Mouse (Mus musculus): ENCODE data around the gene Plcg2. TPM values are rescaled to one million over a fixed set of nuclear protein-coding genes. Genes with fewer than 3 reads are reported as not detected.

Plcg2 gene
- polyA plus RNA-seq, 1 experiment = 2.7 TPM

GRCm38 (mm10) chr8:117639631-117640030, 141.5 kb downstream of the Plcg2 start:
- Histone ChIP-seq H3K4me3 (ENCODE audit: insufficient read depth, low read length) (no peak overlapping the region), H3K27ac (ENCODE audit: insufficient read depth, low read length) (no peak overlapping the region), H3K4me1 (ENCODE audit: control insufficient read depth, insufficient read depth, low read length) (no peaks in the 10 kb centered on the region)
- TF ChIP-seq CTCF (IDR thresholded peaks at IDR 0.05; ENCODE audit: extremely low read depth, insufficient read depth, low read length) (no peak), POLR2A (IDR thresholded peaks at IDR 0.05; ENCODE audit: extremely low read depth, insufficient read depth, low read length) (no peak)

GRCm38 (mm10) chr8:117645486-117645885, 147.4 kb downstream of the Plcg2 start:
- TF ChIP-seq CTCF (IDR thresholded peaks at IDR 0.05; ENCODE audit: extremely low read depth, insufficient read depth, low read length) = no peak
- TF ChIP-seq POLR2A (IDR thresholded peaks at IDR 0.05; ENCODE audit: extremely low read depth, insufficient read depth, low read length) = no peak
- H3K4me3 ChIP-seq (ENCODE audit: insufficient read depth, low read length) = no peak overlapping the region
- no peak overlapping the region for H3K27ac ChIP-seq (ENCODE audit: insufficient read depth, low read length)
- H3K4me1 ChIP-seq (ENCODE audit: control insufficient read depth, insufficient read depth, low read length) = no peaks in the 10 kb centered on the region

DNA sequence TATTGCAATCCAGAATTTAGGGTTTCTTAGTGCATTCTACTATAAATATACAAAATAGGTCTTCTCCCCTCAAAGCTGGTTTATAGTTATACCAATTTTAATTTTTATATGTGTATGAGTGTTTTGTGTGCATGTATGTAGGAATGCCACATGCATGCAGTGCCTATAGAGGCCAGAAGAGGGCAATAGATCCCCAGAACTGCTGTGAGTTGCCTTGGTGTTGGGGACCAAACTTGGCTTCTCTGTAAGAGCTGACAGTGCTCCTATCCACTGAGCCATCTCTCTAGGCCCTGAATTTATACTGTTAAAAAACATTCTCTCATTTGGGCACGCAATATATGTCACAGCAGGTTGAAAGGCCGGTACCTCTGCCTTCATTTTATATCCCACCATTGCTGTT, 147.9 kb downstream of the Plcg2 start:
- TF ChIP-seq POLR2A (IDR thresholded peaks at IDR 0.05; ENCODE audit: extremely low read depth, insufficient read depth, low read length) = no peak
- TF ChIP-seq CTCF (IDR thresholded peaks at IDR 0.05; ENCODE audit: extremely low read depth, insufficient read depth, low read length) = peak; percentile 78
- Histone ChIP-seq H3K4me3 (ENCODE audit: insufficient read depth, low read length) (no peak overlapping the region), H3K27ac (ENCODE audit: insufficient read depth, low read length) (no peak overlapping the region), H3K4me1 (ENCODE audit: control insufficient read depth, insufficient read depth, low read length) (no peaks in the 10 kb centered on the region)

DNA sequence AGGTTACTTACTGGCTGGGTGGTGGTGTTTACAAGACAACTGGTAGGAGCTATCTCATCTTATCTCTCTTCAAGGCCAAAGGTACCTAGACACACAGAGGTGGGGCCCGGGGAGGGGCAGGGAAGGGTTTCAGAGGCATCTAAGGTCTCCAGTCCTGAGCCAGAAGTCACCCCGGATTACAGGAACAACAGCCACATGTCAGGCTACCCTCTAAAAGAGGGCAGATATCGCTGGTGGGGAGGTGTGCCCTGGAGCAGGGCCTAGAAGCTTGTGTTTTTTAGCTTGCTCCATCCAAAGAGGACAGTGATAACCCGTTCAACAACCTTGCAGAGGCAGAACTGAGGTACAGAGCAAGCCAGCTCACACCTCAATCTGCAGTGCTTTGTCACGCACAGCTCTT, 148.3 kb downstream of the Plcg2 start:
- Histone ChIP-seq H3K27ac (ENCODE audit: insufficient read depth, low read length) (no peak overlapping the region), H3K4me3 (ENCODE audit: insufficient read depth, low read length) (no peak overlapping the region), H3K4me1 (ENCODE audit: control insufficient read depth, insufficient read depth, low read length) (no peaks in the 10 kb centered on the region)
- TF ChIP-seq CTCF (IDR thresholded peaks at IDR 0.05; ENCODE audit: extremely low read depth, insufficient read depth, low read length) (no peak), POLR2A (IDR thresholded peaks at IDR 0.05; ENCODE audit: extremely low read depth, insufficient read depth, low read length) (no peak)

GRCm38 (mm10) chr8:117652318-117652717, 154.2 kb downstream of the Plcg2 start:
- no peak overlapping the region for H3K4me3 ChIP-seq (ENCODE audit: insufficient read depth, low read length)
- H3K4me1 ChIP-seq (ENCODE audit: control insufficient read depth, insufficient read depth, low read length) = no peaks in the 10 kb centered on the region
- no peak overlapping the region for H3K27ac ChIP-seq (ENCODE audit: insufficient read depth, low read length)
- TF ChIP-seq CTCF (IDR thresholded peaks at IDR 0.05; ENCODE audit: extremely low read depth, insufficient read depth, low read length) (no peak), POLR2A (IDR thresholded peaks at IDR 0.05; ENCODE audit: extremely low read depth, insufficient read depth, low read length) (no peak)

GRCm38 (mm10) chr8:117658990-117659389, 160.9 kb downstream of the Plcg2 start:
- TF ChIP-seq POLR2A (IDR thresholded peaks at IDR 0.05; ENCODE audit: extremely low read depth, insufficient read depth, low read length) = no peak
- TF ChIP-seq CTCF (IDR thresholded peaks at IDR 0.05; ENCODE audit: extremely low read depth, insufficient read depth, low read length) = no peak
- no peak overlapping the region for H3K27ac ChIP-seq (ENCODE audit: insufficient read depth, low read length)
- H3K4me1 ChIP-seq (ENCODE audit: control insufficient read depth, insufficient read depth, low read length) = no peaks in the 10 kb centered on the region
- no peak overlapping the region for H3K4me3 ChIP-seq (ENCODE audit: insufficient read depth, low read length)

GRCm38 (mm10) chr8:117660358-117661031, 162.4 kb downstream of the Plcg2 start:
- Histone ChIP-seq H3K4me3 (ENCODE audit: insufficient read depth, low read length) (no peak overlapping the region), H3K27ac (ENCODE audit: insufficient read depth, low read length) (no peak overlapping the region), H3K4me1 (ENCODE audit: control insufficient read depth, insufficient read depth, low read length) (no peaks in the 10 kb centered on the region)
- TF ChIP-seq POLR2A (IDR thresholded peaks at IDR 0.05; ENCODE audit: extremely low read depth, insufficient read depth, low read length) = no peak
- TF ChIP-seq CTCF (IDR thresholded peaks at IDR 0.05; ENCODE audit: extremely low read depth, insufficient read depth, low read length) = no peak

- no peak overlapping the region for H3K27ac ChIP-seq (ENCODE audit: insufficient read depth, low read length)
- H3K4me3 ChIP-seq (ENCODE audit: insufficient read depth, low read length) = no peak overlapping the region
- TF ChIP-seq CTCF (IDR thresholded peaks at IDR 0.05; ENCODE audit: extremely low read depth, insufficient read depth, low read length) (no peak), POLR2A (IDR thresholded peaks at IDR 0.05; ENCODE audit: extremely low read depth, insufficient read depth, low read length) (no peak)
- no peaks in the 10 kb centered on the region for H3K4me1 ChIP-seq (ENCODE audit: control insufficient read depth, insufficient read depth, low read length)
Measured at GRCm38 (mm10) chr8:117667349-117668124, 169.4 kb downstream of the Plcg2 start.

- TF ChIP-seq POLR2A (IDR thresholded peaks at IDR 0.05; ENCODE audit: extremely low read depth, insufficient read depth, low read length) = no peak
- no peak for TF ChIP-seq CTCF (IDR thresholded peaks at IDR 0.05; ENCODE audit: extremely low read depth, insufficient read depth, low read length)
- Histone ChIP-seq H3K4me3 (ENCODE audit: insufficient read depth, low read length) (no peak overlapping the region), H3K27ac (ENCODE audit: insufficient read depth, low read length) (no peak overlapping the region), H3K4me1 (ENCODE audit: control insufficient read depth, insufficient read depth, low read length) (no peaks in the 10 kb centered on the region)
Measured at GRCm38 (mm10) chr8:117670461-117670860, 172.4 kb downstream of the Plcg2 start.

DNA sequence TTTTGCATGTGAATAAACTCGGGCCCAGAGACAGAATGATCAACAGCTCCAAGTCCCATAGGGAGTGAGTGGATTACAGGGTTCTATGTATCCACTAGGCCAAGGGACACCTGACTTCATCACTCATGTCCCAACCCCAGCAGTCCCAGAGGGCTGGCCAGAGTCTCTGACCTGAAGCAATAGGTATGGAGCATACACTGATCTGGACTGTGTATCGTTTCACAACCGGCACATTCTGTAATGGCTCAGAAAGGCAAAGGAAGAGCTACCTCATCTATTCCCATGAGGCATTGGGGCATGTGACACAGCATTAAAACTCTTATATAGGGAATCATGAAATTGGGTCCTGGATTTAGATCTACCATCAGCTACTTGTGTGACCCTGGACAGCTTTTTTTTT, 174.5 kb downstream of the Plcg2 start:
- no peaks in the 10 kb centered on the region for H3K4me1 ChIP-seq (ENCODE audit: control insufficient read depth, insufficient read depth, low read length)
- H3K27ac ChIP-seq (ENCODE audit: insufficient read depth, low read length) = no peak overlapping the region
- no peak for TF ChIP-seq CTCF (IDR thresholded peaks at IDR 0.05; ENCODE audit: extremely low read depth, insufficient read depth, low read length)
- TF ChIP-seq POLR2A (IDR thresholded peaks at IDR 0.05; ENCODE audit: extremely low read depth, insufficient read depth, low read length) = no peak
- H3K4me3 ChIP-seq (ENCODE audit: insufficient read depth, low read length) = no peak overlapping the region

All from cortical plate, adult 2 months (tissue).